Mouse (Mus musculus): ENCODE data around the gene Slc25a13. TPM values are rescaled to one million over a fixed set of nuclear protein-coding genes. Genes with fewer than 3 reads are reported as not detected.

Slc25a13 gene
- polyA plus RNA-seq, 1 experiment, result 6.1 TPM

GRCm38 (mm10) chr6:6175350-6175971, 41.5 kb downstream of the Slc25a13 start:
- WGBS, result 87% methylated on average over 5 of the region's 5 CpGs
- no peak for DNase-seq (ENCODE audit: low read depth, low spot score)

GRCm38 (mm10) chr6:6173935-6174561, 42.9 kb downstream of the Slc25a13 start:
- no peak for DNase-seq (ENCODE audit: low read depth, low spot score)
- WGBS, result 73% methylated on average over 9 of the region's 9 CpGs

- WGBS, result 82% methylated on average over 15 of the region's 15 CpGs
- DNase-seq (ENCODE audit: low read depth, low spot score), result no peak
Measured at GRCm38 (mm10) chr6:6173166-6173934, 43.6 kb downstream of the Slc25a13 start.

GRCm38 (mm10) chr6:6168566-6169134, 48.3 kb downstream of the Slc25a13 start:
- no peak for DNase-seq (ENCODE audit: low read depth, low spot score)
- 76% methylated on average over 11 of the region's 11 CpGs for WGBS

- 92% methylated on average over 10 of the region's 10 CpGs for WGBS
- no peak for DNase-seq (ENCODE audit: low read depth, low spot score)
Measured at GRCm38 (mm10) chr6:6167339-6168126, 49.4 kb downstream of the Slc25a13 start.

GRCm38 (mm10) chr6:6162993-6163623, 53.9 kb downstream of the Slc25a13 start:
- 90% methylated on average over 7 of the region's 7 CpGs for WGBS
- no peak for DNase-seq (ENCODE audit: low read depth, low spot score)

GRCm38 (mm10) chr6:6162146-6162545, 54.8 kb downstream of the Slc25a13 start:
- no peak for DNase-seq (ENCODE audit: low read depth, low spot score)
- 91% methylated on average over 6 of the region's 6 CpGs for WGBS

GRCm38 (mm10) chr6:6160645-6161426, 56.1 kb downstream of the Slc25a13 start:
- DNase-seq (ENCODE audit: low read depth, low spot score), result no peak
- WGBS, result 50% methylated on average over 7 of the region's 7 CpGs

GRCm38 (mm10) chr6:6159221-6159859, 57.6 kb downstream of the Slc25a13 start:
- no peak for DNase-seq (ENCODE audit: low read depth, low spot score)
- 59% methylated on average over 7 of the region's 7 CpGs for WGBS

- WGBS, result 80% methylated on average over 10 of the region's 10 CpGs
- no peak for DNase-seq (ENCODE audit: low read depth, low spot score)
Measured at GRCm38 (mm10) chr6:6153426-6153825, 63.5 kb downstream of the Slc25a13 start.

- 97% methylated on average over 6 of the region's 6 CpGs for WGBS
Measured at GRCm38 (mm10) chr6:6150811-6151210, 66.2 kb downstream of the Slc25a13 start.

GRCm38 (mm10) chr6:6149751-6150150, 67.2 kb downstream of the Slc25a13 start:
- 31% methylated on average over 2 of the region's 2 CpGs for WGBS
- peak; percentile 38 for DNase-seq (ENCODE audit: low read depth, low spot score)

More at GRCm38 (mm10) chr6:6150811-6151210, 66.2 kb downstream of the Slc25a13 start:
- no peak for DNase-seq (ENCODE audit: low read depth, low spot score)

- no peak for DNase-seq (ENCODE audit: low read depth, low spot score)
- WGBS, result 41% methylated on average over 3 of the region's 3 CpGs
Measured at GRCm38 (mm10) chr6:6149329-6149728, 67.6 kb downstream of the Slc25a13 start.

GRCm38 (mm10) chr6:6145412-6145811, 71.6 kb downstream of the Slc25a13 start:
- no peak for DNase-seq (ENCODE audit: low read depth, low spot score)
- WGBS, result 85% methylated on average over 13 of the region's 13 CpGs

GRCm38 (mm10) chr6:6143525-6143924, 73.4 kb downstream of the Slc25a13 start:
- WGBS, result 75% methylated on average over 7 of the region's 7 CpGs
- no peak for DNase-seq (ENCODE audit: low read depth, low spot score)

- 79% methylated on average over 3 of the region's 3 CpGs for WGBS
Measured at GRCm38 (mm10) chr6:6140370-6140769, 76.6 kb downstream of the Slc25a13 start.

GRCm38 (mm10) chr6:6139061-6139460, 77.9 kb downstream of the Slc25a13 start:
- no peak for DNase-seq (ENCODE audit: low read depth, low spot score)
- WGBS, result 95% methylated on average over 5 of the region's 5 CpGs

More at GRCm38 (mm10) chr6:6140370-6140769, 76.6 kb downstream of the Slc25a13 start:
- no peak for DNase-seq (ENCODE audit: low read depth, low spot score)

- no peak for DNase-seq (ENCODE audit: low read depth, low spot score)
- WGBS, result 96% methylated on average over 3 of the region's 3 CpGs
Measured at GRCm38 (mm10) chr6:6136812-6137211, 80.2 kb downstream of the Slc25a13 start.
